Mouse (Mus musculus) ES-Bruce4 (cell line): ENCODE data around the gene Neto2. TPM values are rescaled to one million over a fixed set of nuclear protein-coding genes. Genes with fewer than 3 reads are reported as not detected.
"Not testable (repeated sequence)": the region's sequence is repeated elsewhere in the genome, so short reads cannot be mapped to it uniquely, and the experiment has no call there.

Source experiments
- H3K27ac ChIP-seq: 2 replicates; pipeline ENCODE4 v1.5.1; 2012; ENCODE audit warnings: low read length, inconsistent platforms; ENCODE audit not compliant: insufficient read depth
- H3K27me3 ChIP-seq: 2 replicates; pipeline ENCODE4 v1.6.1; 2012; ENCODE audit warnings: mild to moderate bottlenecking, low read length, inconsistent platforms; ENCODE audit not compliant: control insufficient read depth, poor library complexity, insufficient read depth, severe bottlenecking
- H3K36me3 ChIP-seq: 2 replicates; pipeline ENCODE4 v1.6.1; 2012; ENCODE audit warnings: inconsistent platforms, mild to moderate bottlenecking, low read length, moderate library complexity; ENCODE audit not compliant: control insufficient read depth, poor library complexity, insufficient read depth, severe bottlenecking
- H3K4me1 ChIP-seq: one replicate; pipeline ENCODE4 v1.8.1; 2011; ENCODE audit warnings: low read length; ENCODE audit not compliant: control insufficient read depth, insufficient read depth
- H3K4me3 ChIP-seq: 2 replicates; pipeline ENCODE4 v1.5.1; 2011; ENCODE audit warnings: low read depth, mild to moderate bottlenecking, low read length
- H3K9ac ChIP-seq: 2 replicates; pipeline ENCODE4 v1.6.1; 2012; ENCODE audit warnings: low read depth, mild to moderate bottlenecking, inconsistent platforms; ENCODE audit not compliant: poor library complexity, severe bottlenecking
- H3K9me3 ChIP-seq: replicated peaks from 2 replicates; pipeline ENCODE4 v1.6.1; 2012; ENCODE audit warnings: mild to moderate bottlenecking, low read length, inconsistent platforms; ENCODE audit not compliant: control insufficient read depth, poor library complexity, insufficient read depth, severe bottlenecking
- CTCF ChIP-seq: IDR thresholded peaks from one replicate; pipeline ENCODE4 v1.8.1; 2011; ENCODE audit warnings: low read depth, low read length
- EP300 ChIP-seq: IDR thresholded peaks from 2 replicates; pipeline ENCODE4 v1.6.1; 2011; ENCODE audit warnings: low read depth, low read length; ENCODE audit not compliant: insufficient read depth
- POLR2A ChIP-seq: IDR thresholded peaks from one replicate; pipeline ENCODE4 v1.8.1; 2011; ENCODE audit warnings: low read length; ENCODE audit not compliant: insufficient read depth
- polyA plus RNA-seq: library from polyadenylated mRNA; stranded (reverse); fragments of >200 nt; gene quantifications from 2 replicates; pipeline ENCODE4 v1.2.4, GENCODE M21; 2011; ENCODE audit warnings: low read depth; ENCODE audit not compliant: missing spikeins, insufficient read depth, insufficient read length

Neto2 gene
- polyA plus RNA-seq, 1 experiment, result 2.6 TPM

DNA sequence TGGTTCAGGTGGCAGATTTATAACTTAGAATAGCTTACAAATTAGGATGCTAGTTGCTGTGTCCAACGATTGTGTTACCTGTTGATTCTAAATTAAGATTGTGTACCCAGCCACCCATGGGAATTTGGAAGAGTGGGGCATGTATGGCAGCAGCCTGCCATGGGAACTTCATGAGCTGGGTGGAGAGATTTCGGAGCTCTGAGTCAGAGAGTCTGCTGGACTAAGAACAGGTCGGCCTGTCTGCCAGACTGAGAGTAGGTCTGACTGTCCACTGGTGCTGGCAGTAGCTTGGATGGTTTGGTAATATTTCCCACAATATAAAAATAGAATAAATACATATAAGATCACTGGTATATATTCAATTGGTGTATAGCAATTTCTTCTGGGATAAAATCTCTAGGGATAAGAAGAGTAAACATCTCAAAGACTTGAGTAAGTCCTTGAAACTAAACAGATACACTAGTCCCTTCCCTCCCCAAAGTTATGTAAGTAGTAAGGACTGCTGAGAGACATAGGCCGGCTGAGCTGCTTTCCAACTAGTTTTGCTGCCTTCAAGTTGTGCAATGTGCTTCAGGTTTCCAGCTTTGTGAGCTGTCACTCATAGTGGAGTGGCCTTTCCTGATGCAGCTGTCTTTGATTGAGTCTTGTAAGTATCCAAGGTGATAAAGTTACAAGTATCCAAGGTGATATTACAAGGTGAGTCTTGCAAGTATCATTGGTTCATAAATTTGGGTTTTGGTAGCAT lies 55.6 kb downstream of the Neto2 start:
- Histone ChIP-seq H3K36me3 (no peaks in the 10 kb centered on the region), H3K27ac (no peak overlapping the region), H3K9me3 (no peaks in the 10 kb centered on the region), H3K9ac (no peak overlapping the region), H3K27me3 (no peaks in the 10 kb centered on the region), H3K4me1 (no peaks in the 10 kb centered on the region), H3K4me3 (no peak overlapping the region)
- TF ChIP-seq EP300 (no peak), CTCF (no peak), POLR2A (no peak)

DNA sequence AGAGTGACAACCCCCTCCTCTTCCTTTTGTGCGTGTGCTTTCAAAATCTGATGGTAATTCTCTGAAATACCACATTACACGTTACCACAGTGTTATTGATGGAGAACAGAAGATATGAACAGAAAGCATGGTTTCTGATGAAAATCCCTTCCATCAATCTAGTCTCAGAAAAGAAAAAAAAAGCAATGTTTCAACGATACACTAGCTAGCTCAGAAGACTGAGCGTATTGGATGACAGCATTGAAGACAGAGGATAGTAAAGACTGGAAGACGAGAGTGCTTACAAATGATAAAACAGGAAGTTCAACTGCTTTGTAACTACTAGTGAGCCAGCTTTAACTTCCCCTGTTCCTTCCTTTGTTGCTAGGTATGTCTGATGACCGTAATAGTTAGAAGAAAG lies 76.3 kb downstream of the Neto2 start:
- Histone ChIP-seq H3K9ac (no peak overlapping the region), H3K27me3 (no peaks in the 10 kb centered on the region), H3K4me3 (no peak overlapping the region), H3K36me3 (no peaks in the 10 kb centered on the region), H3K4me1 (no peaks in the 10 kb centered on the region), H3K27ac (no peak overlapping the region), H3K9me3 (no peaks in the 10 kb centered on the region)
- no peak for TF ChIP-seq POLR2A
- no peak for TF ChIP-seq CTCF
- no peak for TF ChIP-seq EP300

DNA sequence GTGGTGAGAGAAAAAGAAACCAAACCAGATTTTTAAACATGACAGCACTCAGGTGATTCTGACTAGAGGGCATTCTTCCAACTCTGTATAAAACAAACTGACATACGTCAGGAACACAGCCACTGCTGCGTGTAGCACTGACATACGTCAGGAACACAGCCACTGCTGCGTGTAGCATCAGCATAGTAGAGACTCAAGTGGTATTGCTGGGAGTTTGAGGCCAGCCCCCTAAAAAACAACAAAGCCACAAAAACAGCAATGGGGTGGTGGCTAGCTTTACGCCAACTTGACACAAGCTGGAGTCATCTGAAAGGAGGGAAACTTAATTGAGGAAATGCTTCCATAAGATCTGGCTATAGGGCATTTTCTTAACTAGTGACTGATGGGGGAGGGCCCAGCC lies 77.5 kb downstream of the Neto2 start:
- no peaks in the 10 kb centered on the region for H3K36me3 ChIP-seq
- H3K9ac ChIP-seq, result no peak overlapping the region
- H3K4me3 ChIP-seq, result no peak overlapping the region
- no peak overlapping the region for H3K27ac ChIP-seq
- peaks cover 1% of the 10 kb centered on the region for H3K4me1 ChIP-seq
- H3K27me3 ChIP-seq, result no peaks in the 10 kb centered on the region
- H3K9me3 ChIP-seq, result no peaks in the 10 kb centered on the region
- no peak for TF ChIP-seq EP300
- TF ChIP-seq POLR2A, result no peak
- no peak for TF ChIP-seq CTCF

DNA sequence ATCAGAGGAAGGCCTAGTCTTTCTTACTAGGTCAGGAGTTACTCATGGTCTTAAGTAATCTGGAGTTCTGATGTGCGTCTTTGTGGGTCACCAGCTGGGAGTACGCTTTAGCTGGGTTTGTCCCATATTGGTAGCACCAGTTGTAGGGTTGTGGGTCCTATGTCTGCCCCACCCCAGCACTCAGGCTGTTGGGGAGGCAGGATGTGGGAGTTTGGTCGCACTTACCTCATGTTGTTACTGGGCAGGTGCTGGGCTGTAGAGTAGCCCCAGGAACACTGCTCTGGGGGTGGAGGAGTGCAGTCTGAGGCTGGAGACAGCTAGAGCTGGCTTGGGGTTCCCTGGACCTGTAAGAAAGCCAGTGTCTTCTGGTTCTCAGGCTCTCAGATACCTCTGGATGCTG lies 81.9 kb downstream of the Neto2 start:
- Histone ChIP-seq H3K36me3 (no peaks in the 10 kb centered on the region), H3K27me3 (no peaks in the 10 kb centered on the region), H3K4me3 (no peak overlapping the region), H3K4me1 (peaks cover 3% of the 10 kb centered on the region), H3K9me3 (peaks cover 15% of the 10 kb centered on the region), H3K27ac (no peak overlapping the region), H3K9ac (no peak overlapping the region)
- TF ChIP-seq POLR2A (no peak), CTCF (no peak), EP300 (no peak)

DNA sequence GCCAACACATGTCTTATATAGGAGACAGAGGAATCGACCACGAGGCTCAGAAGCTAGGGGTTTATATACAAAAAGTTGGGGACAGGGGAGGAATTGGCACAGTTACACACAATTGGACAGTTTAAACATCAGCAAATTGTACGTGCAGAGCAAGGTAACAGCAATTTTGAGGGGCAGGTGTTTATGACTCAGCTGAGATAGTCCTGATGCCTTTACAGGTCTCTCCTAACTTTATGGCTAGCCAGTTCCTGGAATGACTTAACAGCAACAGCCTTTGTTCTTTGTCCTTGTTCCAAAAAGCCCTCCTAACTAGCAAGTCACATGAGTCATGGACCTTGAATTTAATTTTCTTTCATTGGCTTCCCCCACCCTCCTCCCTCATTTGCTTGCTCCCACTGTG lies 83.6 kb downstream of the Neto2 start:
- H3K9ac ChIP-seq, H3K27me3 ChIP-seq, H3K4me3 ChIP-seq, H3K27ac ChIP-seq, H3K4me1 ChIP-seq, H3K36me3 ChIP-seq: not testable (repeated sequence)
- H3K9me3 ChIP-seq, result peaks cover 15% of the 10 kb centered on the region

DNA sequence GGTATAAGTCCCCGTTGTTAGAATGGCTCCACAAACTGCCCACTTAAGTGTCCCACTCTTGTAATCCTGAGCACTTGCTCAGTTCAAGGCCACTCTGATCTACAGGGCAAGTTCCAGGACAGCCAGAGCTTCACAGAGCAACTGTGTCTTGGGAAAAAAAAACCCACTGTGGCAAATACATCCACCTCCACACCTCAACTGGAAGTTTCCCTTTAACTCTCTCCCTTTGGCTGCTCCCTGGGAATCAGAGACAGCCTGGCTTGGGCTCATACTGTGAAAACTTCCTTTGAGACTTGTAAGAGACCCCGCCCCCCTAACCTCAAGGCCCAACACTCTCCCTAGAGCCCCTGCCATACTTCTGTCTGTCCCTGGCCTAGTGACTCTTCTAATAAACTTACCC lies 91.9 kb downstream of the Neto2 start:
- H3K27me3 ChIP-seq, result no peaks in the 10 kb centered on the region
- H3K4me1 ChIP-seq, result no peaks in the 10 kb centered on the region
- no peak overlapping the region for H3K9ac ChIP-seq
- no peaks in the 10 kb centered on the region for H3K9me3 ChIP-seq
- no peak overlapping the region for H3K4me3 ChIP-seq
- TF ChIP-seq EP300 (no peak), CTCF (no peak)
- no peak overlapping the region for H3K27ac ChIP-seq
- no peaks in the 10 kb centered on the region for H3K36me3 ChIP-seq

DNA sequence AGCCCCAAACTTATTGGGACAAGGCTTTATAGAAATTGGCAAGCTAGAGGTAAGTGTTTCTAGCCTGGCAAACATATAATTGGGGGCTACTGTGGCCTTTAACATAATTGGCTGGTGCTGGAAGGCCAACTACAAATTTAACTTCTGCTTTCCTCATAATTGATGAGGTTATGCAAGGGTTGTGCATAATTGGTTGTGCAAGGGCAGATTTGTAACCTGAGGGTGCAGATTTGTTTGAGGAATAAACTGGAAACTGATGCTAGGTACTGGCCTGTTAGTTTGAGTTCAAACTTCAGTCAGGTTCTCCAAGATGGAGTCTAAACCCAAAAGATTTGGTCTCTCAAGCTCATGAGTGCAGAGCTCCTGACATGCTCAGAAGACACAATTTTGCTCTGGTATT lies 92.9 kb downstream of the Neto2 start:
- Histone ChIP-seq H3K4me3 (no peak overlapping the region), H3K4me1 (peaks cover 3% of the 10 kb centered on the region), H3K27me3 (no peaks in the 10 kb centered on the region), H3K9ac (no peak overlapping the region), H3K9me3 (no peaks in the 10 kb centered on the region), H3K36me3 (no peaks in the 10 kb centered on the region), H3K27ac (no peak overlapping the region)
- TF ChIP-seq EP300 (no peak), CTCF (no peak), POLR2A (no peak)
